19 mouse cellular contexts compared by ENCODE assay signal in the genomic region with DNA sequence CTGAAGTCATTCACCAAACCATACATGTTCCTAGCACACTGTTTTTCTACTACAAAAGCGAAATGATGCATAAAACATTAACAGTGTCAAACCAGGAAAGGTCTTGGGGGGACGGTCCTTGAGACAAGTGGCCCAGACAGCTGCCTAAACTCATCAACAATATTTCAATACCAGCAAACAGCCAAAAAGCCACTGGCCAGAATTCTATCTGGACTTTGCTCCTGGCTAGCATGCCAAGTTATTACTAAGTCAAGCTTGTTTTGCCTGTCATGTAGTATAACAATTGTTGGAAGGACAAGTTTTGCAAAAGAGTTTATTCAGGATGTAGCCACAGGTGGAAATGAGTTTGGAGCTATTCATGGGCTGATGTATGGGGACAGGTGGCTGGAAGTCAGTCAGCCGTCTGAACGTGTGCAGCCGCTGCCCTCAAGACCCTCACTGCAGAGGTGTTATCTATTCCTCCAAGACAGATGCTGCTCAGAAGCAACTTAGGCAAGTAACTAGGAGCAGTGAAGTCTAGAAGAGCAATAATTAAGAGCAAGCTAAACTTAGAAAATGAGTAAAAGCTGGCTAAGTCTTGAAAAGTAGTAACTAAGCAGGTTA. TPM values are rescaled to one million over a fixed set of nuclear protein-coding genes. Genes with fewer than 3 reads are reported as not detected.
DNase-seq lines count a peak whose midpoint lies in the region; ATAC-seq and TF ChIP-seq lines count a peak whose summit lies in the region.
"Had no signal": no experiment of that assay in that cellular context is flagged by ENCODE, and none has a peak within 500 bp of the region (broad histone marks: within the 10 kb centered on the region; RNA-seq: fewer than 3 reads in every experiment).

No protein-coding gene starts in this region.

- WGBS in heart, embryonic 11.5 days (ENCODE audit: insufficient replicate concordance): 64% methylated on average over 5 of the region's 5 CpGs
- 54% methylated on average over 5 of the region's 5 CpGs for WGBS in liver, adult 2 months
- 69% methylated on average over 5 of the region's 5 CpGs for WGBS in liver, embryonic 11.5 days
- 33% methylated on average over 5 of the region's 5 CpGs for WGBS in large intestine, adult 2 months
- WGBS in hindbrain, embryonic 14.5 days: 83% methylated on average over 5 of the region's 5 CpGs

- no peak overlapping the region for H3K9ac ChIP-seq in heart, embryonic 11.5 days (ENCODE audit: low read depth, low read length)
- H3K9ac ChIP-seq in liver, adult 2 months (ENCODE audit: low read depth, low read length): no peak overlapping the region
- H3K9ac ChIP-seq in liver, embryonic 11.5 days (ENCODE audit: low read depth, low read length): no peak overlapping the region
- no peak overlapping the region for H3K9ac ChIP-seq in hindbrain, embryonic 14.5 days
- H3K9ac ChIP-seq: forebrain, postnatal 0 days; heart, embryonic 15.5 days; hindbrain, embryonic 15.5 days; intestine, embryonic 15.5 days; limb, embryonic 12.5 days; liver, embryonic 14.5 days had no signal

- TF ChIP-seq CTCF in liver, adult 2 months (IDR thresholded peaks at IDR 0.05; ENCODE audit: low read depth, low read length): no peak

- H3K9me3 ChIP-seq in heart, embryonic 11.5 days (replicated peaks; ENCODE audit: control insufficient read depth, low read length): no peaks in the 10 kb centered on the region
- H3K9me3 ChIP-seq in liver, embryonic 11.5 days (ENCODE audit: control insufficient read depth, low read length): no peaks in the 10 kb centered on the region
- H3K9me3 ChIP-seq in hindbrain, embryonic 14.5 days (ENCODE audit: control insufficient read depth, low read length): no peaks in the 10 kb centered on the region
- H3K9me3 ChIP-seq: forebrain, embryonic 10.5 days; heart, embryonic 15.5 days; hindbrain, embryonic 15.5 days; intestine, embryonic 15.5 days; limb, embryonic 12.5 days had no signal

- no peaks in the 10 kb centered on the region for H3K27me3 ChIP-seq in heart, embryonic 11.5 days (ENCODE audit: control insufficient read depth, insufficient read depth, low read length)
- H3K27me3 ChIP-seq in liver, adult 2 months (ENCODE audit: control insufficient read depth, insufficient read depth, low read length): no peaks in the 10 kb centered on the region
- no peaks in the 10 kb centered on the region for H3K27me3 ChIP-seq in liver, embryonic 11.5 days (replicated peaks; ENCODE audit: control insufficient read depth, insufficient read depth, low read length)
- no peaks in the 10 kb centered on the region for H3K27me3 ChIP-seq in hindbrain, embryonic 14.5 days (ENCODE audit: control insufficient read depth, insufficient read depth, low read length)
- H3K27me3 ChIP-seq: CH12.LX; heart, embryonic 15.5 days; hindbrain, embryonic 15.5 days; intestine, embryonic 15.5 days; limb, embryonic 12.5 days had no signal

- no peak overlapping the region for H3K4me3 ChIP-seq in heart, embryonic 11.5 days (ENCODE audit: low read depth, low read length)
- H3K4me3 ChIP-seq in liver, adult 2 months (ENCODE audit: insufficient read depth, low read depth, low read length): no peak overlapping the region
- H3K4me3 ChIP-seq in liver, embryonic 11.5 days (ENCODE audit: low read depth, low read length): no peak overlapping the region
- no peak overlapping the region for H3K4me3 ChIP-seq in hindbrain, embryonic 14.5 days (replicated peaks; ENCODE audit: low read length)
- H3K4me3 ChIP-seq: forebrain, embryonic 10.5 days; heart, embryonic 15.5 days; hindbrain, embryonic 15.5 days; intestine, embryonic 15.5 days; limb, embryonic 12.5 days had no signal

- no peak for ATAC-seq in heart, embryonic 11.5 days (replicated peaks; ENCODE audit: insufficient number of reproducible peaks, low FRiP score, low TSS enrichment)
- ATAC-seq in liver, embryonic 11.5 days (replicated peaks; ENCODE audit: low FRiP score): no peak
- no peak for ATAC-seq in hindbrain, embryonic 14.5 days (ENCODE audit: low FRiP score)
- ATAC-seq: forebrain, postnatal 0 days; intestine, embryonic 15.5 days had no signal

- H3K27ac ChIP-seq in heart, embryonic 11.5 days (ENCODE audit: low read depth, low read length): no peak overlapping the region
- no peak overlapping the region for H3K27ac ChIP-seq in liver, adult 2 months (replicated peaks; ENCODE audit: insufficient read depth, low read depth, low read length)
- no peak overlapping the region for H3K27ac ChIP-seq in liver, embryonic 11.5 days (ENCODE audit: low read depth, low read length)
- H3K27ac ChIP-seq in hindbrain, embryonic 14.5 days: no peak overlapping the region
- H3K27ac ChIP-seq: forebrain, embryonic 10.5 days; heart, embryonic 15.5 days; hindbrain, embryonic 15.5 days; intestine, embryonic 15.5 days; limb, embryonic 12.5 days; liver, embryonic 14.5 days; stomach, postnatal 0 days had no signal

- H3K36me3 ChIP-seq in heart, embryonic 11.5 days (ENCODE audit: control insufficient read depth, insufficient read depth, low read length): no peaks in the 10 kb centered on the region
- no peaks in the 10 kb centered on the region for H3K36me3 ChIP-seq in liver, adult 2 months (ENCODE audit: control insufficient read depth, insufficient read depth, low read length)
- no peaks in the 10 kb centered on the region for H3K36me3 ChIP-seq in liver, embryonic 11.5 days (ENCODE audit: control insufficient read depth, insufficient read depth, low read length)
- H3K36me3 ChIP-seq in hindbrain, embryonic 14.5 days (replicated peaks; ENCODE audit: control insufficient read depth, insufficient read depth): no peaks in the 10 kb centered on the region
- H3K36me3 ChIP-seq: forebrain, embryonic 10.5 days; heart, embryonic 15.5 days; hindbrain, embryonic 15.5 days; intestine, embryonic 15.5 days; limb, embryonic 12.5 days had no signal

- TF ChIP-seq POLR2A in liver, adult 2 months (IDR thresholded peaks at IDR 0.05; ENCODE audit: extremely low read depth, insufficient read depth, low read length): no peak

- H3K4me1 ChIP-seq in heart, embryonic 11.5 days (ENCODE audit: control insufficient read depth, insufficient read depth, low read length): peaks cover 14% of the 10 kb centered on the region
- H3K4me1 ChIP-seq in liver, adult 2 months (ENCODE audit: control insufficient read depth, insufficient read depth, low read length): peaks cover 5% of the 10 kb centered on the region; the same call in 1 of the 2 replicates
- no peaks in the 10 kb centered on the region for H3K4me1 ChIP-seq in liver, embryonic 11.5 days (replicated peaks; ENCODE audit: control insufficient read depth, insufficient read depth, low read length)
- peaks cover 5% of the 10 kb centered on the region for H3K4me1 ChIP-seq in hindbrain, embryonic 14.5 days (replicated peaks; ENCODE audit: control insufficient read depth, insufficient read depth, low read length)

- DNase-seq in heart, adult 18-20 months: peak; percentile 66 to 77
- peak; percentile 87 for DNase-seq in liver, adult 2 months (ENCODE audit: extremely low read depth, low read depth, low spot score)
- DNase-seq in liver, embryonic 11.5 days (ENCODE audit: low spot score): no peak
- DNase-seq in heart, adult 8-10 months (ENCODE audit: low spot score): peak; percentile 58
- peak; percentile 24 for DNase-seq in large intestine, adult 2 months (ENCODE audit: low read depth, low spot score)
- DNase-seq in hindbrain, embryonic 14.5 days (ENCODE audit: low spot score): no peak
- DNase-seq in cerebellum, adult 9-10 months: no peak
- DNase-seq: cerebellum, adult 2 months; forebrain, postnatal 0 days; right cerebral cortex, postnatal 25 days had no signal

- H3K4me2 ChIP-seq in heart, embryonic 11.5 days: no peak overlapping the region
- H3K4me2 ChIP-seq in liver, embryonic 11.5 days: no peak overlapping the region
- no peak overlapping the region for H3K4me2 ChIP-seq in hindbrain, embryonic 14.5 days (replicated peaks)
- H3K4me2 ChIP-seq: heart, embryonic 15.5 days; hindbrain, embryonic 15.5 days; intestine, embryonic 15.5 days; limb, embryonic 12.5 days had no signal

- no peaks in the 10 kb centered on the region for H3K79me2 ChIP-seq in liver, adult 2 months (ENCODE audit: control insufficient read depth, insufficient read depth, low read length)

RNA-seq across cellular contexts. Expression of a gene that starts 29.1 kb away (rescaled TPM):
- 10 to 100 TPM; 12.3 to 13.2 TPM for total RNA-seq in heart, adult 18-20 months (2021)
- 3.4 and 6.2 TPM in 2 replicates for polyA plus RNA-seq in heart, embryonic 11.5 days (2014; fragmentation: Nextera tagmentation; extraction: Ambion mirVana)
- total RNA-seq in liver, adult 2 months (2014; rRNA removed): 0.18 and 0.27 TPM in 2 replicates
- 0.05 and 0.09 TPM in 2 replicates for polyA plus RNA-seq in liver, adult 2 months (2012; rRNA removed)
- 1.0 and 1.1 TPM in 2 replicates for polyA plus RNA-seq in liver, embryonic 11.5 days (2014; fragmentation: Nextera tagmentation; extraction: Ambion mirVana)
- 10 to 100 TPM in 2 of 4 experiments, 1 to 10 TPM in 2; 8.3 to 14.2 (median 11.6) TPM for total RNA-seq in heart, adult 8-10 months (2022)
- polyA plus RNA-seq in large intestine, adult 2 months (2012; rRNA removed): 4.4 and 6.8 TPM in 2 replicates
- polyA plus RNA-seq in hindbrain, embryonic 14.5 days (2014; fragmentation: Nextera tagmentation; extraction: Ambion mirVana): 1.8 and 2.0 TPM in 2 replicates

Comparison
In these comparisons a context has a peak if more than half of its experiments do, and no peak if none do; other contexts are left out.
1. DNase-seq: peak in heart, adult 18-20 months (2 of 2), liver, adult 2 months (single experiment), heart, adult 8-10 months (single experiment) and large intestine, adult 2 months (single experiment); none in liver, embryonic 11.5 days (single experiment), hindbrain, embryonic 14.5 days (single experiment) and cerebellum, adult 9-10 months (single experiment).